Mouse (Mus musculus) 3134 (cell line): ENCODE data around the gene Chrnb1.

Source experiments
- DNase-seq: peaks from one replicate; pipeline ENCODE4 v3.0.0-alpha.2; 2011; ENCODE audit warnings: low spot score; ENCODE audit not compliant: insufficient read length; ENCODE audit errors: extremely low read depth

Gene Chrnb1

GRCm38 (mm10) chr11:69751635-69752034 lies 44.1 kb downstream of the Chrnb1 start:
- DNase-seq, result no peak
